Mouse (Mus musculus): ENCODE results near the gene AB124611. TPM values are rescaled to one million over a fixed set of nuclear protein-coding genes. Genes with fewer than 3 reads are reported as not detected.
"Not testable (repeated sequence)": the region's sequence is repeated elsewhere in the genome, so short reads cannot be mapped to it uniquely, and the experiment has no call there.

AB124611 gene
- polyA plus RNA-seq, 1 experiment from 2014 or later: 6.0 TPM

GRCm38 (mm10) chr9:21594350-21594749 is 68.4 kb downstream of the AB124611 start:
- H3K27me3 ChIP-seq; ATAC-seq (ENCODE audit: low FRiP score); H3K9me3 ChIP-seq (replicated peaks); H3K4me3 ChIP-seq; H3K27ac ChIP-seq: not testable (repeated sequence)
- 90% methylated on average over 8 of the region's 8 CpGs for WGBS
- H3K4me2 ChIP-seq (replicated peaks): peak overlapping the region; percentile 98
- peaks cover 26% of the 10 kb centered on the region for H3K36me3 ChIP-seq
- H3K4me1 ChIP-seq: peaks cover 29% of the 10 kb centered on the region
- H3K9ac ChIP-seq: peak overlapping the region; percentile 94; the same call in 1 of the 2 replicates

GRCm38 (mm10) chr9:21594838-21595237 is 68.9 kb downstream of the AB124611 start:
- H3K4me1 ChIP-seq: peaks cover 29% of the 10 kb centered on the region
- no peaks in the 10 kb centered on the region for H3K9me3 ChIP-seq (replicated peaks)
- 0 out of 2 replicates have a peak overlapping the region, but pooled peaks have one; percentile 4 for H3K9ac ChIP-seq
- H3K27ac ChIP-seq: no peak overlapping the region
- ATAC-seq (ENCODE audit: low FRiP score): no peak
- WGBS: 84% methylated on average over 2 of the region's 2 CpGs
- peaks cover 21% of the 10 kb centered on the region for H3K36me3 ChIP-seq
- H3K4me3 ChIP-seq: no peak overlapping the region
- no peaks in the 10 kb centered on the region for H3K27me3 ChIP-seq
- 0 out of 2 replicates have a peak overlapping the region, but pooled peaks have one; percentile 15 for H3K4me2 ChIP-seq (replicated peaks)

Small RNA genes lying within 50 kb of the gene (microRNA-seq; reads per million reads assigned to microRNA genes)
- 19.8 reads per million, percentile 29 among the genes with 10 or more reads in this experiment for gene Mir199a-1

Other genes with a start within 250 kb of the AB124611 start
- gene Kri1, start 238.2 kb upstream of the AB124611 start, polyA plus RNA-seq (2016; fragmentation: Nextera tagmentation; extraction: Ambion mirVana): 18.1 and 23.6 TPM in 2 replicates
- gene Cdkn2d, start 234.8 kb upstream of the AB124611 start, polyA plus RNA-seq (2016; fragmentation: Nextera tagmentation; extraction: Ambion mirVana): 72.0 and 72.7 TPM in 2 replicates
- 3.2 and 7.6 TPM in 2 replicates for gene Ap1m2, start 213.8 kb upstream of the AB124611 start, polyA plus RNA-seq (2016; fragmentation: Nextera tagmentation; extraction: Ambion mirVana)
- gene Slc44a2, start 205.5 kb upstream of the AB124611 start, polyA plus RNA-seq (2016; fragmentation: Nextera tagmentation; extraction: Ambion mirVana): 86.8 and 93.2 TPM in 2 replicates
- gene Ilf3, start 158.3 kb upstream of the AB124611 start, polyA plus RNA-seq (2016; fragmentation: Nextera tagmentation; extraction: Ambion mirVana): 283 and 294 TPM in 2 replicates
- 42.1 and 47.8 TPM in 2 replicates for gene Qtrt1, start 114.3 kb upstream of the AB124611 start, polyA plus RNA-seq (2016; fragmentation: Nextera tagmentation; extraction: Ambion mirVana)
- 81.0 and 83.9 TPM in 2 replicates for gene Dnm2, start 101.3 kb upstream of the AB124611 start, polyA plus RNA-seq (2016; fragmentation: Nextera tagmentation; extraction: Ambion mirVana)
- gene Tmed1, start 15.9 kb upstream of the AB124611 start, polyA plus RNA-seq (2016; fragmentation: Nextera tagmentation; extraction: Ambion mirVana): 80.4 and 81.9 TPM in 2 replicates
- gene Carm1, start 20.7 kb downstream of the AB124611 start, polyA plus RNA-seq (2016; fragmentation: Nextera tagmentation; extraction: Ambion mirVana): 76.7 and 77.9 TPM in 2 replicates
- 56.5 and 61.0 TPM in 2 replicates for gene Timm29, start 66.5 kb downstream of the AB124611 start, polyA plus RNA-seq (2016; fragmentation: Nextera tagmentation; extraction: Ambion mirVana)
- 19.4 and 21.5 TPM in 2 replicates for gene Yipf2, start 66.7 kb downstream of the AB124611 start, polyA plus RNA-seq (2016; fragmentation: Nextera tagmentation; extraction: Ambion mirVana)
- 173 and 181 TPM in 2 replicates for gene Smarca4, start 90.0 kb downstream of the AB124611 start, polyA plus RNA-seq (2016; fragmentation: Nextera tagmentation; extraction: Ambion mirVana)
- 32.1 and 33.0 TPM in 2 replicates for gene Ldlr, start 197.3 kb downstream of the AB124611 start, polyA plus RNA-seq (2016; fragmentation: Nextera tagmentation; extraction: Ambion mirVana)
- 61.6 and 68.2 TPM in 2 replicates for gene Spc24, start 234.1 kb downstream of the AB124611 start, polyA plus RNA-seq (2016; fragmentation: Nextera tagmentation; extraction: Ambion mirVana)

All from hindbrain, embryonic 12.5 days (tissue).